Mouse (Mus musculus): ENCODE results near the gene Krtap4-7. TPM values are rescaled to one million over a fixed set of nuclear protein-coding genes. Genes with fewer than 3 reads are reported as not detected.
"Not testable (repeated sequence)": the region's sequence is repeated elsewhere in the genome, so short reads cannot be mapped to it uniquely, and the experiment has no call there.

Gene Krtap4-7
- not detected in 2 replicates for polyA plus RNA-seq (2012; rRNA removed)

DNA sequence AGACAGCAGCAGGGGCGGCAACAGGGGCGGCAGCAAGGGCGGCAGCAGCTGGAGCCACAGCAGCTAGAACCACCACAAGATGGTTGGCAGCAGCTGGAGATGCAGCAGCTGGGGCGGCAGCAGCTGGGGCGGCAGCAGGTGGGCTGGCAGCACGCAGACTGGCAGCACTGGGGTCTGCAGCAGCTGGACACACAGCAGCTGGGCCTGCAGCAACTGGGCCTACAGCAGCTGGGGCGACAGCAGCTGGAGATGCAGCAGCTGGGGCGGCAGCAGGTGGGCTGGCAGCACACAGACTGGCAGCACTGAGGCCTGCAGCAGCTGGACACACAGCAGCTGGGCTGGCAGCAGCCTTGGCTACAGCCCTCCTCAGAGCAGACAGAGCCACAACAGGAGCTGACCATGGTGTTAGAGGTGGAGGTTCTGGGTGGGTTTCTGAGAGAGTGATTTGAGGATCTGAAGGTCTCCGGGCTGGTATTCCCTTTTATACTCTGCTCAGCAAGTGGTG lies at the start of gene Krtap4-7:
Gene Krtap4-7 (minus strand): TSS at position 455 of the 505 bp plus-strand sequence.
- not testable (repeated sequence) for DNase-seq; H3K27ac ChIP-seq (ENCODE audit: insufficient read depth, low read depth, low read length); H3K36me3 ChIP-seq (ENCODE audit: control insufficient read depth, insufficient read depth, low read length); H3K27me3 ChIP-seq (replicated peaks; ENCODE audit: control insufficient read depth, insufficient read depth, low read length); H3K4me1 ChIP-seq (ENCODE audit: control insufficient read depth, insufficient read depth, low read length); H3K4me3 ChIP-seq (ENCODE audit: insufficient read depth, low read depth, low read length)
- 82% methylated on average over 9 of the region's 9 CpGs for WGBS

DNA sequence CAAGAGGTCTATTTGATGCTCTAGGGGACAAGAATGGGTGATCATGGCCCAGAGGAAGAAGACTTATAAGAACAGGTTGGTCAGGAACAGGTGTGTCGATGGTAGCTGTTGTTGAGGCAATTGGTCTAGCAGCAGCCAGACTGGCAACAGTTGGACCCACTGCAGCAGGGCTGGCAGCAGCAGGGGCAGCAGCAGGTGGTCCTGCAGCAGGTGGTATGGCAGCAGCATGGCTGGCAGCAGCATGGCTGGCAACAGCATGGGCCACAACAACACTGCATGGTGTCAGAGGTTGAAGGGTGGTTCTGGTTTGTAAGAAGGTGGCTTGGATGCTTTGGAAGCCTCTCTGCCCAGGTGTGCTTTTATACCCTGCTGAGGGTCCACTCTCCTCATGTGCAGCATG lies 46.6 kb upstream of the Krtap4-7 start, which contains the start of gene Gm14190:
Gene Gm14190 (minus strand): TSS at position 278 of the 400 bp plus-strand sequence.
- WGBS, result 83% methylated on average over 1 of the region's 1 CpGs

DNA sequence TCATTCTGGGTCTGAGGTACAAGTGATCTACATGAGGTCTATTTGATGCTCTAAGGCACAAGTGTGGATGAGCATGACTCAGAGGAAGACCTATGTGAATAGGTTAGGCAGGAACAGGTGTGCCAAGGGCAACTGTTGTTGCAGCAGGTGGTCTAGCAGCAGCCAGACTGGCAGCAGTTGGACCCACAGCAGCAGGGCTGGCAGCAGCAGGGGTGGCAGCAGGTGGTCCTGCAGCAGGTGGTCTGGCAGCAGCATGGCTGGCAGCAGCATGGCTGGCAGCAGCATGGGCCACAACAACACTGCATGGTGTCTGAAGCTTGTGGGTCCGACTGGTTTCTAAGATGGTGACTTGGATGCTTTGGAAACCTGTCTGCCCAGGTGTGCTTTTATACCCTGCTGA lies 41.3 kb upstream of the Krtap4-7 start:
- H3K36me3 ChIP-seq (ENCODE audit: control insufficient read depth, insufficient read depth, low read length); DNase-seq; H3K27me3 ChIP-seq (replicated peaks; ENCODE audit: control insufficient read depth, insufficient read depth, low read length); H3K4me1 ChIP-seq (ENCODE audit: control insufficient read depth, insufficient read depth, low read length); H3K27ac ChIP-seq (ENCODE audit: insufficient read depth, low read depth, low read length); H3K4me3 ChIP-seq (ENCODE audit: insufficient read depth, low read depth, low read length): not testable (repeated sequence)
- 80% methylated on average over 1 of the region's 1 CpGs for WGBS

More for the DNA sequence above, 46.6 kb upstream of the Krtap4-7 start, which contains the start of gene Gm14190:
- TF ChIP-seq CTCF (conservative IDR thresholded peaks at IDR 0.05; ENCODE audit: insufficient read depth, insufficient read length, low read depth, low read length) (no peak), POLR2A (IDR thresholded peaks at IDR 0.05; ENCODE audit: low read depth, low read length) (no peak)
- H3K36me3 ChIP-seq (ENCODE audit: control insufficient read depth, insufficient read depth, low read length), result no peaks in the 10 kb centered on the region
- no peaks in the 10 kb centered on the region for H3K4me1 ChIP-seq (ENCODE audit: control insufficient read depth, insufficient read depth, low read length)
- DNase-seq, result no peak
- H3K27ac ChIP-seq (ENCODE audit: insufficient read depth, low read depth, low read length), result no peak within 1 kb of the TSS
- no peaks in the 10 kb centered on the region for H3K27me3 ChIP-seq (replicated peaks; ENCODE audit: control insufficient read depth, insufficient read depth, low read length)
- no peak within 1 kb of the TSS for H3K4me3 ChIP-seq (ENCODE audit: insufficient read depth, low read depth, low read length)

DNA sequence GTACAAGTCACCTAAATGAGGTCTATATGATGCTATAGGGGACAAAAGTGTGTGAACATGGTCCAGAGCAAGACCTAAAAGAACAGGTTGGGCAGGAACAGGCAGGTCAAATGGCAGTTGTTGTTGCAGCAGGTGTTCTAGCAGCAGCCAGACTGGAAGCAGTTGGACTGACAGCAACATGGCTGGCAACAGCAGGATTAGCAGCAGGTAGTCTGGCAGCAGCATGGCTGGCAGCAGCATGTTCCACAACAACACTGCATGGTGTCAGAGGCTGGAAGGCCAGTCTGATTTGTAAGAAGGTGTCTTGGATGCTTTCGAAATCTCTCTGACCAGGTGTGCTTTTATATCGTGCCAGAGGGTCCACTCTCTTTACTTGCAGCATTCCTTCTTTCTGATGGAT lies 39.6 kb upstream of the Krtap4-7 start:
- TF ChIP-seq POLR2A (IDR thresholded peaks at IDR 0.05; ENCODE audit: low read depth, low read length) (no peak), CTCF (conservative IDR thresholded peaks at IDR 0.05; ENCODE audit: insufficient read depth, insufficient read length, low read depth, low read length) (no peak)
- no peaks in the 10 kb centered on the region for H3K36me3 ChIP-seq (ENCODE audit: control insufficient read depth, insufficient read depth, low read length)
- no peaks in the 10 kb centered on the region for H3K27me3 ChIP-seq (replicated peaks; ENCODE audit: control insufficient read depth, insufficient read depth, low read length)
- no peak overlapping the region for H3K4me3 ChIP-seq (ENCODE audit: insufficient read depth, low read depth, low read length)
- H3K4me1 ChIP-seq (ENCODE audit: control insufficient read depth, insufficient read depth, low read length), result no peaks in the 10 kb centered on the region
- DNase-seq, result no peak
- no peak overlapping the region for H3K27ac ChIP-seq (ENCODE audit: insufficient read depth, low read depth, low read length)
- 90% methylated on average over 2 of the region's 2 CpGs for WGBS

DNA sequence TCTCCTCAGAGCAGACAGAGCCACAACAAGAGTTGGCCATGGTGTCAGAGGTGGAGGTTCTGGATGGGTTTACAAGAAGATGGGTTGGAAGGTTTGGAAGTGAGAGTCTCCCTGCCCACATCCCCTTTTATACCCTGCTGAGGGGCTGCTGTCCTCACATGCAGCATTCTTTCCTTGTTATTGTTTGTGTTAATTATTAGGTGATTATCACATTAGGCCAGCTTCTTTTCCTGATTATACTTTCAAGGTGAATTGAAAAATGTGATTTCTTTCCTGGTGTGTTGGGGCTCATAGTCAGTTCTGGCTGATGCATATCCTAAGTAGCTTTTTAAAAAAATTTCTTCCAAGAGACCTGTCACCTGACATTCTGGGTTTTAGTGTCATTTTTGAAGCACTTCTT lies 22.0 kb upstream of the Krtap4-7 start, which contains the start of gene Krtap4-6:
Gene Krtap4-6 (minus strand): TSS at position 101 of the 400 bp plus-strand sequence.
- Histone ChIP-seq H3K4me1 (ENCODE audit: control insufficient read depth, insufficient read depth, low read length) (no peaks in the 10 kb centered on the region), H3K27ac (ENCODE audit: insufficient read depth, low read depth, low read length) (no peak within 1 kb of the TSS), H3K4me3 (ENCODE audit: insufficient read depth, low read depth, low read length) (no peak within 1 kb of the TSS), H3K27me3 (replicated peaks; ENCODE audit: control insufficient read depth, insufficient read depth, low read length) (no peaks in the 10 kb centered on the region), H3K36me3 (ENCODE audit: control insufficient read depth, insufficient read depth, low read length) (no peaks in the 10 kb centered on the region)
- no peak for DNase-seq
- TF ChIP-seq CTCF (conservative IDR thresholded peaks at IDR 0.05; ENCODE audit: insufficient read depth, insufficient read length, low read depth, low read length) (no peak), POLR2A (IDR thresholded peaks at IDR 0.05; ENCODE audit: low read depth, low read length) (no peak)

GRCm38 (mm10) chr11:99662802-99663201 lies 18.9 kb upstream of the Krtap4-7 start:
- Histone ChIP-seq H3K4me1 (ENCODE audit: control insufficient read depth, insufficient read depth, low read length) (no peaks in the 10 kb centered on the region), H3K4me3 (ENCODE audit: insufficient read depth, low read depth, low read length) (no peak overlapping the region), H3K27ac (ENCODE audit: insufficient read depth, low read depth, low read length) (no peak overlapping the region), H3K27me3 (replicated peaks; ENCODE audit: control insufficient read depth, insufficient read depth, low read length) (no peaks in the 10 kb centered on the region), H3K36me3 (ENCODE audit: control insufficient read depth, insufficient read depth, low read length) (no peaks in the 10 kb centered on the region)
- no peak for TF ChIP-seq CTCF (conservative IDR thresholded peaks at IDR 0.05; ENCODE audit: insufficient read depth, insufficient read length, low read depth, low read length)
- TF ChIP-seq POLR2A (IDR thresholded peaks at IDR 0.05; ENCODE audit: low read depth, low read length), result no peak
- 84% methylated on average over 10 of the region's 10 CpGs for WGBS
- DNase-seq, result no peak

- WGBS, result 71% methylated on average over 4 of the region's 4 CpGs
- TF ChIP-seq CTCF (conservative IDR thresholded peaks at IDR 0.05; ENCODE audit: insufficient read depth, insufficient read length, low read depth, low read length) (no peak), POLR2A (IDR thresholded peaks at IDR 0.05; ENCODE audit: low read depth, low read length) (no peak)
- Histone ChIP-seq H3K27me3 (replicated peaks; ENCODE audit: control insufficient read depth, insufficient read depth, low read length) (no peaks in the 10 kb centered on the region), H3K27ac (ENCODE audit: insufficient read depth, low read depth, low read length) (no peak overlapping the region), H3K4me1 (ENCODE audit: control insufficient read depth, insufficient read depth, low read length) (no peaks in the 10 kb centered on the region), H3K36me3 (ENCODE audit: control insufficient read depth, insufficient read depth, low read length) (no peaks in the 10 kb centered on the region), H3K4me3 (ENCODE audit: insufficient read depth, low read depth, low read length) (no peak overlapping the region)
- no peak for DNase-seq
Observed at GRCm38 (mm10) chr11:99659256-99659655, 15.4 kb upstream of the Krtap4-7 start.

DNA sequence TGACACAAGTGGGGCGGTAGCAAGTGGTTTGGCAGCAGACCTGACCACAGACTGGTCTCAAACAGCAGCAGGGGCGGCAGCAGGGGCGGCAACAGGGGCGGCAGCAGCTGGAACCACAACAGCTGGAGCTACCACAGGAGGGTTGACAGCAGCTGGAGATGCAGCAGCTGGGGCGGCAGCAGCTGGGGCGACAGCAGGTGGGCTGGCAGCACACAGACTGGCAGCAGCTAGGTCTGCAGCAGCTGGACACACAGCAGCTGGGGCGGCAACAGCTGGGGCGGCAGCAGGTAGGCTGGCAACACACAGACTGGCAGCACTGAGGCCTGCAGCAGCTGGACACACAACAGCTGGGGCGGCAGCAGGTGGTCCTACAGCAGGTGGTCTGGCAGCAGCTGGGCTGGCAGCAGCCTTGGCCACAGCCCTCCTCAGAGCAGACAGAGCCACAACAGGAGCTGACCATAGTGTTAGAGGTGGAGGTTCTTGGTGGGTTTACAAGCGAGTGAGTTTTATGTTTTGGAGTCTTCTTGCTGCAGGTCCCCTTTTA lies 14.7 kb upstream of the Krtap4-7 start, which contains the start of gene Gm11563:
Gene Gm11563 (minus strand): TSS at position 494 of the 544 bp plus-strand sequence.
- H3K27me3 ChIP-seq (replicated peaks; ENCODE audit: control insufficient read depth, insufficient read depth, low read length); H3K36me3 ChIP-seq (ENCODE audit: control insufficient read depth, insufficient read depth, low read length); H3K4me3 ChIP-seq (ENCODE audit: insufficient read depth, low read depth, low read length); DNase-seq; H3K4me1 ChIP-seq (ENCODE audit: control insufficient read depth, insufficient read depth, low read length); H3K27ac ChIP-seq (ENCODE audit: insufficient read depth, low read depth, low read length): not testable (repeated sequence)
- WGBS, result 56% methylated on average over 10 of the region's 10 CpGs
